Mouse (Mus musculus) C2C12 (cell line): ENCODE measurements at regions not wholly inside any gene's neighbourhood (a gene's known extent, or its start where the extent isn't known, plus 50 kb on each side); places are given as distances from the start of the nearest gene placed in this dataset.

Experiments
- H3K27me3 ChIP-seq: one replicate; pipeline ENCODE4 v1.6.1; 2011; ENCODE audit not compliant: control insufficient read depth, insufficient read depth, insufficient read length
- H3K36me3 ChIP-seq: one replicate; pipeline ENCODE4 v1.6.1; 2011; ENCODE audit not compliant: control insufficient read depth, insufficient read depth
- H3K4me3 ChIP-seq: one replicate; pipeline ENCODE4 v1.5.1; 2011; ENCODE audit warnings: mild to moderate bottlenecking, control low read depth; ENCODE audit not compliant: poor library complexity, insufficient read depth, severe bottlenecking
- H3K79me2 ChIP-seq: one replicate; pipeline ENCODE4 v1.6.1; 2011; ENCODE audit not compliant: control insufficient read depth, insufficient read depth
- H3K79me3 ChIP-seq: one replicate; pipeline ENCODE4 v1.6.1; 2011; ENCODE audit warnings: low read depth, control low read depth
- H3ac ChIP-seq: one replicate; pipeline ENCODE3; 2011; ENCODE audit warnings: low read depth; ENCODE audit not compliant: control insufficient read depth, insufficient read length
- CEBPB ChIP-seq: IDR thresholded peaks from one replicate; pipeline ENCODE4 v1.6.1; 2011; ENCODE audit warnings: low read depth, mild to moderate bottlenecking, control low read depth, moderate library complexity
- CTCF ChIP-seq: IDR thresholded peaks from one replicate; pipeline ENCODE4 v1.5.1; 2011; ENCODE audit not compliant: control insufficient read depth, insufficient read depth, insufficient read length
- FOSL1 ChIP-seq: IDR thresholded peaks from one replicate; pipeline ENCODE4 v1.8.0; 2011; ENCODE audit warnings: mild to moderate bottlenecking, low read length; ENCODE audit not compliant: poor library complexity, insufficient read depth, severe bottlenecking
- MAX ChIP-seq: IDR thresholded peaks from one replicate; pipeline ENCODE4 v1.6.1; 2011; ENCODE audit warnings: mild to moderate bottlenecking, control low read depth
- MYOD1 ChIP-seq: IDR thresholded peaks from one replicate; pipeline ENCODE4 v1.6.1; 2011; ENCODE audit warnings: low read depth; ENCODE audit not compliant: control insufficient read depth, insufficient read length
- MYOG ChIP-seq: IDR thresholded peaks from one replicate; pipeline ENCODE4 v1.6.1; 2011; ENCODE audit not compliant: control insufficient read depth, insufficient read length; ENCODE audit errors: extremely low read depth
- USF1 ChIP-seq: IDR thresholded peaks from one replicate; pipeline ENCODE4 v1.6.1; 2011; ENCODE audit warnings: low read depth, mild to moderate bottlenecking, control low read depth, moderate library complexity

DNA sequence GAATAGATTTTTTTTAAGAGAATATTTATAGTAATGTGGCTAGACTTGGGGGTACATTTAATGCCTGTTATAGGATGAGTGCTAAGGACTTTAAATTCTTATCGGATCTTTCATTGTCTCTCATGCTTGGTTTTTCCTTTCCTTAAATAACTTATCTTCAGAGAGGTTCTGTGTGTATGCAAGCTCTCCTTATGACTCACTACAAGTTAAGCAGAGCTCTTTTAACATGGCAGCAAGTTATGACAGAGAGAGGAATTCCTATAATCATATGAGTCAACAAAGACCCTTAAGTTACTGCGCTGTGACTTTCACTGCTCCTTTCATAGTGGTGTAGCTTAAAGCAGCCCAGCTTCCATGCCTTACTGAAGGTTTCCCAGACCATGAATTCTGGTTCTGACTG is 115.9 kb upstream of the Syt1 start:
- Histone ChIP-seq H3K79me2 (no peaks in the 10 kb centered on the region), H3ac (no peak overlapping the region), H3K27me3 (no peaks in the 10 kb centered on the region), H3K79me3 (no peaks in the 10 kb centered on the region), H3K4me3 (no peak overlapping the region), H3K36me3 (no peaks in the 10 kb centered on the region)
- TF ChIP-seq MYOG (no peak), CTCF (no peak), MYOD1 (no peak), FOSL1 (no peak), USF1 (no peak), CEBPB (no peak), MAX (no peak)

- no peak for TF ChIP-seq CTCF
- no peak for TF ChIP-seq MYOD1
- TF ChIP-seq FOSL1 = no peak
- TF ChIP-seq MYOG = no peak
- no peak for TF ChIP-seq MAX
- no peak for TF ChIP-seq CEBPB
- no peak for TF ChIP-seq USF1
- H3K4me3 ChIP-seq = no peak overlapping the region
- no peak overlapping the region for H3ac ChIP-seq
Observed at GRCm38 (mm10) chr10:109117143-109117542, 106.4 kb upstream of the Syt1 start.

DNA sequence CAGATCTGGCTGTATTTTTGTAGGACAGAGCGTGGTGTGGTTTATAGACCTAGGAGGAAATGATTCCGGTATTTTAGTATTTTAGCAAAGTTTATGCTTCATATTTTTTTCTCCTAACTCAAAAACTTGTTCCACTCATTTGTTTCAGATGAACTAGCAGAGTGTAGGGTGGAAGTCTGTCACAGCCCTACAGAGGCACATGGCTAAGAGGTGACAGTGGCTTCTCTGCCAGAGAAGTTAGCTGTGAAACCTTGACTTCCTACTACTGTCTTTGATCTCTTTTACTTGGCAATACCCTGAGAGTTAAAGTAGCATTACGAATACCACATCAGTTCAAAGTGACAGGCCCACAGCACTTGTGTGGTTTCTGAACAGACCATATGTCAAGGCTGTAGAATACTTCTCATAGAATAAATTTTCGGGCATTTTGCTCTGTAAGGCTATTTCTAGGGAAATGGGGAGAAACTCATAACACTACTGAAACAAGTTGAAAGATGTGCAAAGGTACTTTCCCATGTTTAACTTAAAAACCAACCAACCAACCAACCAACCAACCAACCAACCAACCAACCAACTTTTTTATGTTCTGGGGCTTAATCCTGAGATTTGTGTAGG is 104.3 kb upstream of the Syt1 start:
- TF ChIP-seq MAX = no peak
- no peak for TF ChIP-seq USF1
- TF ChIP-seq CEBPB = no peak
- TF ChIP-seq FOSL1 = no peak
- TF ChIP-seq CTCF = no peak
- TF ChIP-seq MYOD1 = no peak
- no peak for TF ChIP-seq MYOG
- H3K79me2 ChIP-seq = no peaks in the 10 kb centered on the region
- no peak overlapping the region for H3K4me3 ChIP-seq
- H3ac ChIP-seq = no peak overlapping the region
- no peaks in the 10 kb centered on the region for H3K79me3 ChIP-seq
- no peaks in the 10 kb centered on the region for H3K36me3 ChIP-seq
- no peaks in the 10 kb centered on the region for H3K27me3 ChIP-seq

More at GRCm38 (mm10) chr10:109117143-109117542, 106.4 kb upstream of the Syt1 start:
- Histone ChIP-seq H3K36me3 (no peaks in the 10 kb centered on the region), H3K27me3 (no peaks in the 10 kb centered on the region), H3K79me3 (no peaks in the 10 kb centered on the region), H3K79me2 (no peaks in the 10 kb centered on the region)

GRCm38 (mm10) chr10:109105781-109106180 is 95.0 kb upstream of the Syt1 start:
- Histone ChIP-seq H3ac (no peak overlapping the region), H3K36me3 (no peaks in the 10 kb centered on the region), H3K79me3 (no peaks in the 10 kb centered on the region), H3K27me3 (no peaks in the 10 kb centered on the region), H3K4me3 (no peak overlapping the region), H3K79me2 (no peaks in the 10 kb centered on the region)
- TF ChIP-seq MAX = no peak
- TF ChIP-seq MYOD1 = no peak
- no peak for TF ChIP-seq USF1
- no peak for TF ChIP-seq FOSL1
- no peak for TF ChIP-seq CTCF
- no peak for TF ChIP-seq MYOG
- TF ChIP-seq CEBPB = no peak

DNA sequence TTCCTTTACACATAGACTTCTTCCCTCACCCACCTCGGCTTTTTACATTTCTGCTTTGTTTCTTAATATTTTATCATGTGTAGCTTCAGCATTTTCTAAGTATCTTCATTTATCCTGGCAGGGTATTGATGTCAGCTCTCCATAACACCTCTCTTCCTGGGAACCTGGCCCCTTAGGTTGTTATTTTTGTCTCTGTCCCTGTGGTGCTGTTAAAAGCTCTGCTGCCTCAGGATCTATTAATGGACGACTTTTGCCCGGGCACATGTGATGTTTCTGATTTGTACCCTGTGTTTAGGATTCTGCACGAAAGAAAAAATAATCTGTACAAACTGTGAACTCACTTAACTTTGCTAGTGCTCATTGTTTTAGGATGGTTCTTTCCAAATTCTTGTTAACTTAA is 81.4 kb upstream of the Syt1 start:
- no peaks in the 10 kb centered on the region for H3K79me2 ChIP-seq
- H3ac ChIP-seq = no peak overlapping the region
- TF ChIP-seq CEBPB = no peak
- TF ChIP-seq FOSL1 = no peak
- TF ChIP-seq MYOG = no peak
- no peak for TF ChIP-seq MAX
- TF ChIP-seq CTCF = no peak
- no peak for TF ChIP-seq MYOD1
- TF ChIP-seq USF1 = no peak
- H3K27me3 ChIP-seq = no peaks in the 10 kb centered on the region
- H3K36me3 ChIP-seq = no peaks in the 10 kb centered on the region
- no peak overlapping the region for H3K4me3 ChIP-seq
- no peaks in the 10 kb centered on the region for H3K79me3 ChIP-seq

DNA sequence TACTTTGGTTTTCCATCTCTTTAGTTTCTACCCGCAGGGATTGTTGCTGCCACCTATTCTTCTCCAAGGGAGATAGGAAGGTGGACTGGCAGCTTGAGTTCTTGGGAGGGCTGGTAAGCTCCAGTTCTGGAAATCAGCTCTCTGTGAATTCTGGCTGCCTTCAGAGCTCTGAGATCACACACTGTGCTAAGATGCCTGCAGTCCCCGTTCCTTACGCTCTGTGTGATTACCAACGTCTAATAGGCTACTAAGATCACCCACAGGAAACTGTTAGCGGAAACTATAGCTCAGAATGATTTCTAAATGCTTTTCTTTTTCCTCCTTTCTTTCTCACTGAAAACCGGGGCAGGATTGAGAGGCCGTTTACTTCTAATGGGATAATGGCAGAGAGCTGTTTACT is 69.0 kb upstream of the Syt1 start:
- Histone ChIP-seq H3K4me3 (no peak overlapping the region), H3K79me2 (no peaks in the 10 kb centered on the region), H3K27me3 (no peaks in the 10 kb centered on the region), H3K36me3 (no peaks in the 10 kb centered on the region), H3K79me3 (no peaks in the 10 kb centered on the region), H3ac (no peak overlapping the region)
- TF ChIP-seq CEBPB (no peak), MAX (no peak), FOSL1 (no peak), USF1 (no peak)
